Mouse (Mus musculus): ENCODE data around the gene Lenep. TPM values are rescaled to one million over a fixed set of nuclear protein-coding genes. Genes with fewer than 3 reads are reported as not detected.
"Not testable (repeated sequence)": the region's sequence is repeated elsewhere in the genome, so short reads cannot be mapped to it uniquely, and the experiment has no call there.

Lenep gene
- polyA plus RNA-seq, 1 experiment from 2014 or later = not detected

- Histone ChIP-seq H3K4me1 (replicated peaks) (peaks cover 24% of the 10 kb centered on the region), H3K27me3 (no peaks in the 10 kb centered on the region), H3K4me2 (peak within 1 kb of the TSS; percentile 85), H3K9me3 (replicated peaks) (no peaks in the 10 kb centered on the region), H3K27ac (peak within 1 kb of the TSS; percentile 90), H3K9ac (peak within 1 kb of the TSS; percentile 93), H3K36me3 (peaks cover 46% of the 10 kb centered on the region), H3K4me3 (peak within 1 kb of the TSS; percentile 92)
- WGBS = 2% methylated on average over 68 of the region's 68 CpGs
- ATAC-seq (replicated peaks; ENCODE audit: insufficient number of reproducible peaks, insufficient read depth, low FRiP score, low read depth) = peak; percentile 96
Measured at GRCm38 (mm10) chr3:89430171-89431159, 27.9 kb upstream of the Lenep start, which contains the start of gene Pygo2. Gene Pygo2 (plus strand): TSS chr3:89430214.

- H3K9ac ChIP-seq; H3K27ac ChIP-seq; H3K4me3 ChIP-seq; H3K27me3 ChIP-seq; H3K9me3 ChIP-seq (replicated peaks); H3K4me2 ChIP-seq; ATAC-seq (replicated peaks; ENCODE audit: insufficient number of reproducible peaks, insufficient read depth, low FRiP score, low read depth): not testable (repeated sequence)
- 89% methylated on average over 7 of the region's 7 CpGs for WGBS
- Histone ChIP-seq H3K36me3 (peaks cover 58% of the 10 kb centered on the region), H3K4me1 (replicated peaks) (peaks cover 23% of the 10 kb centered on the region)
Measured at GRCm38 (mm10) chr3:89429021-89429420, 26.4 kb upstream of the Lenep start.

GRCm38 (mm10) chr3:89425876-89426275 is 23.3 kb upstream of the Lenep start:
- H3K4me3 ChIP-seq = no peak overlapping the region
- ATAC-seq (replicated peaks; ENCODE audit: insufficient number of reproducible peaks, insufficient read depth, low FRiP score, low read depth) = no peak
- no peaks in the 10 kb centered on the region for H3K9me3 ChIP-seq (replicated peaks)
- H3K4me1 ChIP-seq (replicated peaks) = peaks cover 35% of the 10 kb centered on the region
- 84% methylated on average over 4 of the region's 4 CpGs for WGBS
- H3K9ac ChIP-seq = no peak overlapping the region
- no peak overlapping the region for H3K27ac ChIP-seq
- H3K27me3 ChIP-seq = no peaks in the 10 kb centered on the region
- no peak overlapping the region for H3K4me2 ChIP-seq
- H3K36me3 ChIP-seq = peaks cover 43% of the 10 kb centered on the region

GRCm38 (mm10) chr3:89425141-89425525 is 22.5 kb upstream of the Lenep start:
- Histone ChIP-seq H3K36me3 (peaks cover 43% of the 10 kb centered on the region), H3K4me2 (no peak overlapping the region), H3K4me1 (replicated peaks) (peaks cover 36% of the 10 kb centered on the region), H3K9ac (no peak overlapping the region), H3K27ac (no peak overlapping the region), H3K9me3 (replicated peaks) (no peaks in the 10 kb centered on the region), H3K27me3 (no peaks in the 10 kb centered on the region), H3K4me3 (no peak overlapping the region)
- WGBS = 80% methylated on average over 5 of the region's 5 CpGs
- no peak for ATAC-seq (replicated peaks; ENCODE audit: insufficient number of reproducible peaks, insufficient read depth, low FRiP score, low read depth)

- peaks cover 42% of the 10 kb centered on the region for H3K4me1 ChIP-seq (replicated peaks)
- WGBS = 86% methylated on average over 5 of the region's 5 CpGs
Measured at GRCm38 (mm10) chr3:89424416-89425140, 22.0 kb upstream of the Lenep start.

GRCm38 (mm10) chr3:89422556-89423205 is 20.1 kb upstream of the Lenep start:
- peak overlapping the region; percentile 99 for H3K27ac ChIP-seq
- no peak for ATAC-seq (replicated peaks; ENCODE audit: insufficient number of reproducible peaks, insufficient read depth, low FRiP score, low read depth)
- H3K9me3 ChIP-seq (replicated peaks) = no peaks in the 10 kb centered on the region
- H3K9ac ChIP-seq = peak overlapping the region; percentile 28; the same call in 1 of the 2 replicates
- H3K36me3 ChIP-seq = peaks cover 35% of the 10 kb centered on the region
- 65% methylated on average over 6 of the region's 6 CpGs for WGBS
- H3K27me3 ChIP-seq = no peaks in the 10 kb centered on the region
- H3K4me1 ChIP-seq (replicated peaks) = peaks cover 42% of the 10 kb centered on the region
- H3K4me2 ChIP-seq = peak overlapping the region; percentile 71
- H3K4me3 ChIP-seq = peak overlapping the region; percentile 70

More at GRCm38 (mm10) chr3:89424416-89425140, 22.0 kb upstream of the Lenep start:
- Histone ChIP-seq H3K27ac (no peak overlapping the region), H3K4me2 (no peak overlapping the region), H3K4me3 (no peak overlapping the region), H3K36me3 (peaks cover 43% of the 10 kb centered on the region), H3K9me3 (replicated peaks) (no peaks in the 10 kb centered on the region), H3K9ac (no peak overlapping the region), H3K27me3 (no peaks in the 10 kb centered on the region)
- ATAC-seq (replicated peaks; ENCODE audit: insufficient number of reproducible peaks, insufficient read depth, low FRiP score, low read depth) = no peak

- Histone ChIP-seq H3K36me3 (peaks cover 27% of the 10 kb centered on the region), H3K4me2 (peak overlapping the region; percentile 71), H3K9me3 (replicated peaks) (no peaks in the 10 kb centered on the region), H3K4me1 (replicated peaks) (peaks cover 47% of the 10 kb centered on the region), H3K27ac (peak overlapping the region; percentile 99), H3K9ac (peak overlapping the region; percentile 52), H3K4me3 (peak overlapping the region; percentile 70), H3K27me3 (no peaks in the 10 kb centered on the region)
- no peak for ATAC-seq (replicated peaks; ENCODE audit: insufficient number of reproducible peaks, insufficient read depth, low FRiP score, low read depth)
- WGBS = 10% methylated on average over 22 of the region's 22 CpGs
Measured at GRCm38 (mm10) chr3:89421810-89422473, 19.3 kb upstream of the Lenep start.

- H3K27ac ChIP-seq = peak overlapping the region; percentile 99
- peak; percentile 73 for ATAC-seq (replicated peaks; ENCODE audit: insufficient number of reproducible peaks, insufficient read depth, low FRiP score, low read depth)
- peaks cover 50% of the 10 kb centered on the region for H3K4me1 ChIP-seq (replicated peaks)
- 9% methylated on average over 11 of the region's 11 CpGs for WGBS
- no peaks in the 10 kb centered on the region for H3K9me3 ChIP-seq (replicated peaks)
- no peaks in the 10 kb centered on the region for H3K27me3 ChIP-seq
- H3K36me3 ChIP-seq = peaks cover 30% of the 10 kb centered on the region
- H3K9ac ChIP-seq = peak overlapping the region; percentile 52
- peak overlapping the region; percentile 71 for H3K4me2 ChIP-seq
- peak overlapping the region; percentile 70 for H3K4me3 ChIP-seq
Measured at GRCm38 (mm10) chr3:89421002-89421774, 18.6 kb upstream of the Lenep start.

GRCm38 (mm10) chr3:89420421-89420820 is 17.8 kb upstream of the Lenep start:
- no peak for ATAC-seq (replicated peaks; ENCODE audit: insufficient number of reproducible peaks, insufficient read depth, low FRiP score, low read depth)
- 63% methylated on average over 2 of the region's 2 CpGs for WGBS
- Histone ChIP-seq H3K9ac (peak overlapping the region; percentile 20; the same call in 1 of the 2 replicates), H3K36me3 (peaks cover 33% of the 10 kb centered on the region), H3K27me3 (no peaks in the 10 kb centered on the region), H3K9me3 (replicated peaks) (no peaks in the 10 kb centered on the region), H3K27ac (peak overlapping the region; percentile 99), H3K4me3 (peak overlapping the region; percentile 70), H3K4me1 (replicated peaks) (peaks cover 50% of the 10 kb centered on the region), H3K4me2 (peak overlapping the region; percentile 71)

GRCm38 (mm10) chr3:89419981-89420380 is 17.4 kb upstream of the Lenep start:
- Histone ChIP-seq H3K4me2 (peak overlapping the region; percentile 71), H3K4me1 (replicated peaks) (peaks cover 50% of the 10 kb centered on the region), H3K27ac (peak overlapping the region; percentile 99), H3K9me3 (replicated peaks) (no peaks in the 10 kb centered on the region), H3K36me3 (peaks cover 33% of the 10 kb centered on the region), H3K27me3 (no peaks in the 10 kb centered on the region), H3K9ac (peak overlapping the region; percentile 72), H3K4me3 (peak overlapping the region; percentile 70)
- WGBS = 18% methylated on average over 3 of the region's 3 CpGs
- ATAC-seq (replicated peaks; ENCODE audit: insufficient number of reproducible peaks, insufficient read depth, low FRiP score, low read depth) = no peak
